Mouse (Mus musculus): ENCODE measurements around the gene Taf11. TPM values are rescaled to one million over a fixed set of nuclear protein-coding genes. Genes with fewer than 3 reads are reported as not detected.

Gene Taf11
- polyA plus RNA-seq, 1 experiment from 2014 or later = 93.9 TPM

- Histone ChIP-seq H3K27me3 (ENCODE audit: low read depth, poor library complexity, severe bottlenecking) (no peaks in the 10 kb centered on the region), H3K27ac (no peak overlapping the region), H3K4me3 (no peak overlapping the region), H3K9me3 (replicated peaks) (no peaks in the 10 kb centered on the region), H3K36me3 (peaks cover 12% of the 10 kb centered on the region), H3K4me1 (peaks cover 25% of the 10 kb centered on the region)
- WGBS = 45% methylated on average over 2 of the region's 2 CpGs
- DNase-seq (ENCODE audit: low spot score) = no peak
Measured at GRCm38 (mm10) chr17:27859131-27859530, 50.5 kb downstream of the Taf11 start.

- H3K36me3 ChIP-seq = peaks cover 22% of the 10 kb centered on the region
- no peaks in the 10 kb centered on the region for H3K27me3 ChIP-seq (ENCODE audit: low read depth, poor library complexity, severe bottlenecking)
- DNase-seq (ENCODE audit: low spot score) = no peak
- peaks cover 25% of the 10 kb centered on the region for H3K4me1 ChIP-seq
- peak overlapping the region; percentile 85 for H3K4me3 ChIP-seq
- 51% methylated on average over 11 of the region's 11 CpGs for WGBS
- peak overlapping the region; percentile 92; the same call in 1 of the 2 replicates for H3K27ac ChIP-seq
- H3K9me3 ChIP-seq (replicated peaks) = no peaks in the 10 kb centered on the region
Measured at GRCm38 (mm10) chr17:27857649-27858475, 51.8 kb downstream of the Taf11 start.

- H3K9me3 ChIP-seq (replicated peaks) = no peaks in the 10 kb centered on the region
- WGBS = 1% methylated on average over 52 of the region's 52 CpGs
- H3K27me3 ChIP-seq (ENCODE audit: low read depth, poor library complexity, severe bottlenecking) = no peaks in the 10 kb centered on the region
- H3K27ac ChIP-seq = peak overlapping the region; percentile 92
- H3K36me3 ChIP-seq = peaks cover 31% of the 10 kb centered on the region
- DNase-seq (ENCODE audit: low spot score) = peak; percentile 79
- H3K4me1 ChIP-seq = peaks cover 25% of the 10 kb centered on the region
- peak overlapping the region; percentile 85 for H3K4me3 ChIP-seq
Measured at GRCm38 (mm10) chr17:27856798-27857648, 52.6 kb downstream of the Taf11 start.

- peaks cover 36% of the 10 kb centered on the region for H3K36me3 ChIP-seq
- H3K27ac ChIP-seq = peak within 1 kb of the TSS; percentile 92
- under 1% methylated on average over 54 of the region's 54 CpGs for WGBS
- H3K9me3 ChIP-seq (replicated peaks) = no peaks in the 10 kb centered on the region
- H3K27me3 ChIP-seq (ENCODE audit: low read depth, poor library complexity, severe bottlenecking) = no peaks in the 10 kb centered on the region
- peak; percentile 92 for DNase-seq (ENCODE audit: low spot score)
- H3K4me3 ChIP-seq = peak within 1 kb of the TSS; percentile 85
- H3K4me1 ChIP-seq = peaks cover 25% of the 10 kb centered on the region
Measured at GRCm38 (mm10) chr17:27856265-27856797, 53.3 kb downstream of the Taf11 start, which contains the start of gene Uhrf1bp1. Gene Uhrf1bp1, plus strand, starts transcription at chr17:27856441.

Other genes starting within 250 kb of the Taf11 start
- 0.26 TPM in 1 of 2 replicates, not detected in the other for gene Spdef, start 180.9 kb downstream of the Taf11 start, polyA plus RNA-seq (2016; fragmentation: Nextera tagmentation; extraction: Ambion mirVana)
- 15.3 and 17.6 TPM in 2 replicates for gene D17Wsu92e, start 89.2 kb downstream of the Taf11 start, polyA plus RNA-seq (2016; fragmentation: Nextera tagmentation; extraction: Ambion mirVana)
- 425 and 451 TPM in 2 replicates for gene Snrpc, start 71.7 kb downstream of the Taf11 start, polyA plus RNA-seq (2016; fragmentation: Nextera tagmentation; extraction: Ambion mirVana)
- gene Uhrf1bp1, start 53.4 kb downstream of the Taf11 start, polyA plus RNA-seq (2016; fragmentation: Nextera tagmentation; extraction: Ambion mirVana) = 9.3 and 10.0 TPM in 2 replicates
- 13.3 and 15.5 TPM in 2 replicates for gene Anks1, start 538 bp downstream of the Taf11 start, polyA plus RNA-seq (2016; fragmentation: Nextera tagmentation; extraction: Ambion mirVana)
- gene Tcp11, start 170.8 kb upstream of the Taf11 start, polyA plus RNA-seq (2016; fragmentation: Nextera tagmentation; extraction: Ambion mirVana) = 0.97 and 1.1 TPM in 2 replicates
- 10.9 and 11.0 TPM in 2 replicates for gene Scube3, start 232.3 kb upstream of the Taf11 start, polyA plus RNA-seq (2016; fragmentation: Nextera tagmentation; extraction: Ambion mirVana)

Measured in limb, embryonic 10.5 days (tissue).